Mouse (Mus musculus) erythroblast, adult 5-6 weeks (primary cell): ENCODE data around the gene Fsd1l. TPM values are rescaled to one million over a fixed set of nuclear protein-coding genes. Genes with fewer than 3 reads are reported as not detected.
"Not testable (repeated sequence)": the region's sequence is repeated elsewhere in the genome, so short reads cannot be mapped to it uniquely, and the experiment has no call there.

Source experiments
- ATAC-seq: replicated peaks from 2 replicates; pipeline ENCODE4 v1.8.0; 2016; ENCODE audit warnings: moderate number of reproducible peaks, mild to moderate bottlenecking, moderate TSS enrichment, inconsistent platforms; ENCODE audit not compliant: poor library complexity, low FRiP score, severe bottlenecking
- total RNA-seq, 2 experiments: library from RNA; stranded (forward) in 1 of 2; stranded (reverse) in 1 of 2; fragments of 150-400 nt in 1 of 2; fragments of 200-764, 138-1000 nt in 1 of 2; gene quantifications; 2 replicates each; pipeline versions ENCODE4 v1.2.3 to v1.2.4; 2015 to 2017; ENCODE audit warnings: low replicate concordance in 2 of 2

Gene Fsd1l
- total RNA-seq, 2 experiments from 2014 or later: 6.2 to 11.1 TPM

- ATAC-seq: no peak
These were observed 91.2 kb downstream of the Fsd1l start for GRCm38 (mm10) chr4:53722506-53722905.

- not testable (repeated sequence) for ATAC-seq
These were observed 94.8 kb downstream of the Fsd1l start for GRCm38 (mm10) chr4:53726100-53726499.

GRCm38 (mm10) chr4:53728121-53728520 lies 96.8 kb downstream of the Fsd1l start:
- ATAC-seq: no peak

GRCm38 (mm10) chr4:53738956-53739616 lies 107.8 kb downstream of the Fsd1l start:
- no peak for ATAC-seq

- ATAC-seq: no peak
These were observed 118.6 kb downstream of the Fsd1l start for GRCm38 (mm10) chr4:53749831-53750230.

- no peak for ATAC-seq
These were observed 119.3 kb downstream of the Fsd1l start for GRCm38 (mm10) chr4:53750391-53751120.

Other genes starting within 250 kb of the Fsd1l start
- 27.3 and 36.4 TPM in 2 replicates for gene Slc44a1, start 191.1 kb upstream of the Fsd1l start, total RNA-seq (2015; ENCODE audit: low replicate concordance)
- gene Slc44a1, start 191.1 kb upstream of the Fsd1l start, total RNA-seq (2017; ENCODE audit: low replicate concordance): 37.0 and 49.6 TPM in 2 replicates
- 0.21 and 2.9 TPM in 2 replicates for gene Fktn, start 82.5 kb downstream of the Fsd1l start, total RNA-seq (2015; ENCODE audit: low replicate concordance)
- 0.85 and 1.8 TPM in 2 replicates for gene Fktn, start 82.5 kb downstream of the Fsd1l start, total RNA-seq (2017; ENCODE audit: low replicate concordance)
- gene Tal2, start 148.2 kb downstream of the Fsd1l start, total RNA-seq (2015; ENCODE audit: low replicate concordance): 0.42 TPM in 1 of 2 replicates, not detected in the other
- gene Tal2, start 148.2 kb downstream of the Fsd1l start, total RNA-seq (2017; ENCODE audit: low replicate concordance): not detected in 2 replicates
- 9.2 and 10.9 TPM in 2 replicates for gene Tmem38b, start 194.6 kb downstream of the Fsd1l start, total RNA-seq (2015; ENCODE audit: low replicate concordance)
- 2.8 and 3.2 TPM in 2 replicates for gene Tmem38b, start 194.6 kb downstream of the Fsd1l start, total RNA-seq (2017; ENCODE audit: low replicate concordance)